Mouse (Mus musculus): Measurements from ENCODE around the gene Megf9.

- TF ChIP-seq CTCF (IDR thresholded peaks at IDR 0.05; ENCODE audit: control insufficient read depth, insufficient read depth, low read length) (no peak), POLR2A (IDR thresholded peaks at IDR 0.05; ENCODE audit: borderline replicate concordance, control insufficient read depth, low read depth, low read length) (no peak)
Measured at GRCm38 (mm10) chr4:70377359-70377758, 157.4 kb downstream of the Megf9 start.
